Mouse (Mus musculus): ENCODE data around the gene Ccnb1. TPM values are rescaled to one million over a fixed set of nuclear protein-coding genes. Genes with fewer than 3 reads are reported as not detected.
"Not testable (repeated sequence)": the region's sequence is repeated elsewhere in the genome, so short reads cannot be mapped to it uniquely, and the experiment has no call there.

Ccnb1 gene
- 10 to 100 TPM; 51.2 to 57.0 TPM for polyA plus RNA-seq (2017; shearing (Covaris generic))

- ATAC-seq, result peak; percentile 96
Measured at GRCm38 (mm10) chr13:100786414-100786867, at the start of gene Ccnb1. Gene Ccnb1, minus strand, starts transcription at chr13:100786570.

GRCm38 (mm10) chr13:100834777-100835176 is 48.4 kb upstream of the Ccnb1 start:
- no peak for ATAC-seq

- no peak for ATAC-seq
Measured at GRCm38 (mm10) chr13:100833640-100834002, 47.3 kb upstream of the Ccnb1 start.

DNA sequence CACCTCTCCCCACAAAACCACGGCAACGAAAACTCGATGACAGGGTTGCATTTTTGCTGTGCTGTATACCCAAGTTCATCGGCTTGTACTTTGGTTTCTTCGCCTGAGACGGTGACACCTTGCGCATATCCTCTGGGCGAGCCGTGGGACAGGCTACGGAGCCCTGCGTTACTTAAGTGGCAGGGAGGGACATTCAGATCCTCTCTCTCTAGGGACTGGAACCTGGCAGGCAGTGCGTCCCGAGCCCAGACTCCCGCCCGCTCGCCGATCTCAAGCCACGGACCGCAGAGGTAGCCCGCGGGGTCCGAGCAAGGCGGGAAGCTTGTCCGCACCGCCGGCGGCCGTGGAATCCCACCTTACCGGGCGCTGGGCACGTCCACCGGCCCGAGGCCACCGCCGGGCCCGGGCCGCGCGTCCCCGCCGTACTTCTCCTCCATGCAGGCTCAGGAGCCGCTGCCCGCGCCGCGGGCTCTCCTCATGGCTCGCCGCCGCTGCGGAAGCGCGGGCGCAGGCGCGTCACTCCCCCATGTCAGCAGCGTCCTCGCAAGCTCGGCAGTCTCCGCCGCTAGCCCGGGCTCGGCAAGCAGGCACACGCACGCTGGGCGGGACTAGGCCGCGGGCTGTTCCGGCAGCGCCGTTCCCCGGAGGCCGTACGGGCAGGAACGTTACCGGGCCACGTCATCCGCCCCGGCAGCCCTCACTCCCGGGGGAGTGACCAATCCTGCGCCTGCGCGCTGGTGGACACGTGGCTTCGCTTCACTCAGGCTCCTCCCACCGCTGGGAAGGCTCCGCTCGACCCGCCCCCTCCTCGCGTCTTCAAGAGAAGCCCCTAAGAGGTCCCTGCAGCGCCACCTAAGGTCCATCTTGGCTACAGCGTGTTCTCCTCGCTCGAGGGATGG is 46.6 kb upstream of the Ccnb1 start, which contains the start of gene Slc30a5:
TSS of gene Slc30a5 (minus strand) at position 687 of the 899 bp plus-strand sequence.
- peak; percentile 94 for ATAC-seq

- ATAC-seq, result no peak
Measured at GRCm38 (mm10) chr13:100832188-100832587, 45.8 kb upstream of the Ccnb1 start.

- no peak for ATAC-seq
Measured at GRCm38 (mm10) chr13:100831123-100831522, 44.8 kb upstream of the Ccnb1 start.

GRCm38 (mm10) chr13:100825627-100826410 is 39.4 kb upstream of the Ccnb1 start:
- no peak for ATAC-seq

- ATAC-seq, result no peak
Measured at GRCm38 (mm10) chr13:100824916-100825315, 38.5 kb upstream of the Ccnb1 start.

GRCm38 (mm10) chr13:100824306-100824705 is 37.9 kb upstream of the Ccnb1 start:
- ATAC-seq, result no peak

DNA sequence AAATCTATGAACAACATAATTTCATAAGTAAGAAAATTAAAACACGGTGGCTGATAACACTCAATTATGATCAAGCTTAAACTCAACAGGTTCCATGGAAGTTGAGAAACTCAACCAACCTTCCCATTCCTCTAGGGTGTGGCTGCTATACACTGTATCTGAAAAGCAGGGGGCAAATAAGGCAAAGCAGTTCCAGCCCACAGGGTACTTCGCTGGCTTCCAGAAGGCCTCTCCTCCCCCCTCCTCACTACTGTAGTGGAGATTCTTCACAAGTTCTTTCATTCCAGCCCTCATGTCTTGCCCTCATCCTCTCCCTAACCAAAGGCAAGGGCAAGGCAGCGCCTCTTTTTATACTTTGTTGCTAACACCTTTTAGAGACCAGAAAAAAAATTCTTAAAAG is 37.5 kb upstream of the Ccnb1 start:
- ATAC-seq, result no peak

GRCm38 (mm10) chr13:100814451-100814850 is 28.1 kb upstream of the Ccnb1 start:
- no peak for ATAC-seq

DNA sequence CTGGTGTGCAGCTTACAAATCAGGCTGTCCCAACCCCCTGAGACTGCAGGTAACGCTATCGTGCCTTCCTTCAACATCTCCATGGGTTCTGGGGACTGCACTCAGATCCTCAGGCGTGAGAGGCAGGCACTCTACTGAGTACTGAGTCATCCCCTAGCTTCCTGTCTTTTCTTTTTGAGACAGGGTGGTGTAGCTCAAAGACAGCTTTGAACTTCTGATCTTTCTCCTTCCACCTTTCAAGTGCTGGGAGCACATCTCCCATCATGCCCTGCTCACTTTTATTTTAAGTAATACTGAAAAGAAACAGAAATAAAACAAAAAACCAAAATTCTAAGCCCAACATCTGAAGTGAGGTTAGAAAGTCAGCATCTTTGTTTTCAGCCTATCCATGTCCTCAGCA is 19.4 kb upstream of the Ccnb1 start:
- ATAC-seq, result no peak

DNA sequence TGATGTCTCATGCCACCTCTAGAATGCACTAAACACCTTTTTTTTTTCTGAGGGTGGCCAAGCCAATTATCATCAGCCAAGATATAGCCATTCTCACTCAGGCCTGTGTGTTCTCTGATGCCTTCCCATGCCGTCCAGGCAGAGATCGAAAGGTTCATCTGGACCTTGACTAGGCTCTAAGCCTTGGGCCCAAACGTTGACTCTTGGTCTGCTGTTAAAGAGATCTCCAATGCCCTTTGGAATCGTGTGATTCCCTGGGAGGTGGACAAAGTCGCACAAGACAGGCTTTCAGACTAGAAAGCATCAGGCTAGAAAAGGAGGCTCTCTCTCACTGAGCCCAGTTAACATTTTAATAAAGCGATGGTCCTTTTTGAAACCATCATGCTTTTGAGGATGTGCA is 10.8 kb upstream of the Ccnb1 start:
- ATAC-seq, result no peak

DNA sequence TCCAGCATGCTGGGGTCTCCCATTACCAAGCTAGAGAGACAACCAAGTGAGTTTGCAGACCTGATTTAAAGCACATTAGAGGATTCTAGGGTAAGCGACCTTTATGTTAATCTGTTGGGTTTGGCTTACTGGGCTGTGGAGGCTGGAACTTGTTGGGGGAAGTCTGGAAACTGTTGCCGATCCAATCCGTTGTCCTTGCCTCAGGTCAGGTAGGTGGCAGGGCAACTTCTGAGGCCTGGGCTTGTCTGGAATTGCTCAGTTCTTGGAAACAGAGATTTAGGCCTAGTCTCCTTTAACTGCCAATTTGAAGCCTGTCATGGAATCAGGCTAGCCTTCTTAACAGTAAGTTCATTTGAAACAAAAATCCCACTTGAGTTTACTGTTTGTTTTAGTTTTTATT is 2.7 kb upstream of the Ccnb1 start:
- ATAC-seq, result no peak

- not testable (repeated sequence) for ATAC-seq
Measured at GRCm38 (mm10) chr13:100788057-100788456, 1.7 kb upstream of the Ccnb1 start.

GRCm38 (mm10) chr13:100787316-100788010 is 1.1 kb upstream of the Ccnb1 start:
- ATAC-seq, result no peak

DNA sequence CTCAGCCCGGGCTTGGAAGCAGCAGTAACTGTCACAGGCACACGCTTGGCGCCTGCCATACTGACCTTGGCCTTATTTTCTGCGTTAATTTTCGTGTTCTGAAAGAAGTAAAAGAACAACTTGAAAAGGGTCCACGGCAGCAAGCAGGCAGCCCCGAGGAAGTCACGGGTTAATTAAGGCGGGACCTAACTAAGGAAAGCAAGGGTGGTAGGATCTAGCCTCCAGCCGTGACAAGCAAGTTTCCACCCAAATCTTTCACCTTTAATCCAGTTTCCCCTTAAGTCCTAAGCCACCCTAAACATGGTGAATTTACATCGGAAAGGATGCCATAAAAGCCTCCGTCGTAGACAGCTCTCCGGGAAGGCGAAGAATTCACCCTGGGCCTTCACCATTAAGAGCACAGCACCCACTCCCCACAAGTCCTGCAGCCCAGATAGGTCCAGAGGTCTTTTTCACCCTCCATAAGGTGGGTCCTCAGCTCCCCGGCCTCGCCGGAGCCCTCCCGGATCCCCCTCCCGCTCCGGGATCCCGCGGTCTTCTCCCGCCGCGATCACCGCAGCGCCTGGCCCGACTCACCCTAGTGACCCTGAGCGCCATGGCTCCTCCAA is 460 bp downstream of the Ccnb1 start:
- peak; percentile 15 for ATAC-seq

DNA sequence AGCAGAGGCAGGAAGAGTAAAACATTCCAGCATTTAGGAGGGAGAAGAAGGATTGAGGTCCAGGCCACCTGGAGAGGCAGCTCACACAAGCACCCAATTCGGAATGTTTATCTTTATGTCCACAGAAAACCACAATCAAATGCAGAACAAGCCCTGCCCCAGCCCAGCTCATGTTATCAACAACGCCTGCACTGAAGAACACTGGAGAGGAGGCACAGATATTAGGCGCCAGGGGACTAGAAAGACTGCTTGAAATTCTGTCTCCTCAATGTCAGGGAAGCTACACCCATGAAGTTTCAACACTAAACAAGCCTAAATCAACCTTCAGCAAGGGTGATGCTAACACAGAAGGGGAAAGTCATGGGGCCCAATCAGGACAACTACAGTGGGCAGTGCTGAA is 8.9 kb downstream of the Ccnb1 start:
- no peak for ATAC-seq

- no peak for ATAC-seq
Measured at GRCm38 (mm10) chr13:100776710-100777109, 9.7 kb downstream of the Ccnb1 start.

DNA sequence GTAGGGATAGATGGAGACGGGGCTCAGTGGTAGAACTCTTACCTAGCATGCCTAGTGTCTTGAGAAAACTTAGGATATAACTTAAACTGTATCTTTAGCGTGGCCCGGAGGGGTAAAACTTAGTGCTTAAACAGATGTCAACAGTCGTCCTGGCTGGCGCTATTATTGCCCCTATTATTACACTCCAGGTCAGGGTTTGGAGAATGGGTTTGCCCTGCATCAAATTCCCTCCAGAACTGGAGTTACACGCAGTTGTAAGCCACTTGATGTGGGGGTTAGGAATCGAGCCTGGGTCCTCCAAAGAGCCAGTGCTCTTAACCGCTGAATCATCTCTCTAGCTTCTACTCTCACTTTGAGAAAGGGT is 10.3 kb downstream of the Ccnb1 start:
- ATAC-seq, result no peak

- ATAC-seq, result peak; percentile 100
Measured at GRCm38 (mm10) chr13:100775252-100776055, 10.9 kb downstream of the Ccnb1 start, which contains the start of gene Cenph. Gene Cenph, minus strand, starts transcription at chr13:100775899.

DNA sequence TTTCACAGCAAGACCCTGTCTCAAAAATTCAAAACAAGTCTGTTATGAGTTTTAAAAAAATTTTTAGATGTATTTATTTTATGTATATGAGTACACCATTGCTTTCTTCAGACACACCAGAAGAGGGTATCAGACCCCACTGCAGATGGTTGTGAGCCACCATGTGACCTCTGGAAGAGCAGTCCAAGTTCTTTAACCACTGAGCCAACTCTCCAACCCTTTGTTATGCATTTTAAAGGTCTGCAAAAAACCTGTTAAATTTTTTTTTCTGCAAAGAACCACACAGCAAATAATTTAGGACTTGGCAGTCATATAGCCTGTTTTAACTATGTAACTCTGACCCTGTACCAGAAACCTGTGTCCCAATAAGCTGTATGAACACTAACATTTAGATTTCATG is 11.7 kb downstream of the Ccnb1 start:
- no peak for ATAC-seq
